Mouse (Mus musculus): ENCODE results near the gene Naglu.

GRCm38 (mm10) chr11:101033856-101034500 is 35.8 kb upstream of the Naglu start:
- TF ChIP-seq POLR2A (IDR thresholded peaks at IDR 0.05; ENCODE audit: insufficient read depth, low read length) (no peak), CTCF (IDR thresholded peaks at IDR 0.05; ENCODE audit: low read depth, low read length) (no peak), EP300 (IDR thresholded peaks at IDR 0.05; ENCODE audit: insufficient read depth, low read depth, low read length) (no peak)

Data from ES-Bruce4 (cell line).